8 mouse cellular contexts compared by ENCODE assay signal in genomic region chr2:33487332-33487731, GRCm38 (mm10). TPM values are rescaled to one million over a fixed set of nuclear protein-coding genes. Genes with fewer than 3 reads are reported as not detected.
DNase-seq lines count a peak whose midpoint lies in the region; ATAC-seq lines count a peak whose summit lies in the region.

No protein-coding gene starts in this region.

- DNase-seq in heart, embryonic 10.5 days (ENCODE audit: low spot score): no peak
- DNase-seq in midbrain, embryonic 14.5 days: peak; percentile 55
- no peak for DNase-seq in T-cell, adult 2 months (ENCODE audit: low spot score)
- DNase-seq in Muller cell, postnatal 12 days (ENCODE audit: inconsistent ontology term): no peak
- DNase-seq in spleen, adult 18-20 months: no peak

- no peak overlapping the region for H3K27ac ChIP-seq in heart, embryonic 13.5 days (replicated peaks)
- no peak overlapping the region for H3K27ac ChIP-seq in heart, embryonic 10.5 days
- H3K27ac ChIP-seq in kidney, embryonic 14.5 days (ENCODE audit: low read depth, low read length): no peak overlapping the region
- peak overlapping the region; percentile 49 for H3K27ac ChIP-seq in midbrain, embryonic 14.5 days (replicated peaks; ENCODE audit: low read depth, low read length)

- WGBS in heart, embryonic 13.5 days: 69% methylated on average over 8 of the region's 8 CpGs
- WGBS in heart, embryonic 10.5 days: 67% methylated on average over 8 of the region's 8 CpGs
- WGBS in kidney, embryonic 14.5 days: 78% methylated on average over 8 of the region's 8 CpGs
- 46% methylated on average over 8 of the region's 8 CpGs for WGBS in midbrain, embryonic 14.5 days

- peaks cover 56% of the 10 kb centered on the region for H3K27me3 ChIP-seq in heart, embryonic 13.5 days (replicated peaks)
- H3K27me3 ChIP-seq in heart, embryonic 10.5 days (ENCODE audit: insufficient read depth, poor library complexity, severe bottlenecking): peaks cover 36% of the 10 kb centered on the region
- H3K27me3 ChIP-seq in kidney, embryonic 14.5 days (ENCODE audit: control insufficient read depth, insufficient read depth, low read length): no peaks in the 10 kb centered on the region
- no peaks in the 10 kb centered on the region for H3K27me3 ChIP-seq in midbrain, embryonic 14.5 days (ENCODE audit: control insufficient read depth, insufficient read depth, low read length)

- H3K9ac ChIP-seq in heart, embryonic 13.5 days: peak overlapping the region; percentile 24; the same call in 1 of the 2 replicates
- peak overlapping the region; percentile 19; the same call in 1 of the 2 replicates for H3K9ac ChIP-seq in kidney, embryonic 14.5 days (ENCODE audit: low read depth, low read length)
- no peak overlapping the region; the same call in 1 of the 2 replicates for H3K9ac ChIP-seq in midbrain, embryonic 14.5 days (replicated peaks; ENCODE audit: low read length)

- no peak overlapping the region for H3K4me2 ChIP-seq in heart, embryonic 13.5 days
- no peak overlapping the region for H3K4me2 ChIP-seq in kidney, embryonic 14.5 days (replicated peaks; ENCODE audit: low read depth, low read length)
- H3K4me2 ChIP-seq in midbrain, embryonic 14.5 days (ENCODE audit: low read length): no peak overlapping the region

- no peak overlapping the region for H3K4me3 ChIP-seq in heart, embryonic 13.5 days
- H3K4me3 ChIP-seq in heart, embryonic 10.5 days: no peak overlapping the region
- no peak overlapping the region for H3K4me3 ChIP-seq in kidney, embryonic 14.5 days (ENCODE audit: low read length)
- no peak overlapping the region for H3K4me3 ChIP-seq in midbrain, embryonic 14.5 days (replicated peaks; ENCODE audit: low read depth, low read length)

- no peak for ATAC-seq in heart, embryonic 13.5 days (ENCODE audit: extremely low read depth, insufficient number of reproducible peaks, low FRiP score, low TSS enrichment)
- ATAC-seq in erythroblast, adult 5-6 weeks (replicated peaks; ENCODE audit: low FRiP score, poor library complexity, severe bottlenecking): peak; percentile 14; the same call in 1 of the 2 replicates
- no peak for ATAC-seq in kidney, embryonic 14.5 days (ENCODE audit: low FRiP score, low TSS enrichment)
- ATAC-seq in midbrain, embryonic 14.5 days (ENCODE audit: low FRiP score, low TSS enrichment): no peak; the same call in 1 of the 2 replicates

- no peaks in the 10 kb centered on the region for H3K36me3 ChIP-seq in heart, embryonic 13.5 days
- H3K36me3 ChIP-seq in heart, embryonic 10.5 days: no peaks in the 10 kb centered on the region
- H3K36me3 ChIP-seq in kidney, embryonic 14.5 days (ENCODE audit: control insufficient read depth, insufficient read depth, low read length): no peaks in the 10 kb centered on the region
- H3K36me3 ChIP-seq in midbrain, embryonic 14.5 days (ENCODE audit: control insufficient read depth, insufficient read depth, low read length): no peaks in the 10 kb centered on the region

- no peaks in the 10 kb centered on the region for H3K4me1 ChIP-seq in heart, embryonic 13.5 days
- no peaks in the 10 kb centered on the region for H3K4me1 ChIP-seq in heart, embryonic 10.5 days
- no peaks in the 10 kb centered on the region for H3K4me1 ChIP-seq in kidney, embryonic 14.5 days (ENCODE audit: control insufficient read depth, insufficient read depth, low read length)
- peaks cover 4% of the 10 kb centered on the region; the same call in 1 of the 2 replicates for H3K4me1 ChIP-seq in midbrain, embryonic 14.5 days (ENCODE audit: control insufficient read depth, insufficient read depth, low read length)

- H3K9me3 ChIP-seq in heart, embryonic 13.5 days: no peaks in the 10 kb centered on the region
- no peaks in the 10 kb centered on the region for H3K9me3 ChIP-seq in heart, embryonic 10.5 days
- H3K9me3 ChIP-seq in kidney, embryonic 14.5 days (ENCODE audit: control insufficient read depth, low read length): no peaks in the 10 kb centered on the region
- H3K9me3 ChIP-seq in midbrain, embryonic 14.5 days (ENCODE audit: control insufficient read depth, low read length): no peaks in the 10 kb centered on the region

RNA-seq across cellular contexts. Expression of gene Zbtb43, which starts 19.0 kb away (rescaled TPM):
- 10.3 and 10.5 TPM in 2 replicates for polyA plus RNA-seq in heart, embryonic 13.5 days (2015; fragmentation: Nextera tagmentation; extraction: Ambion mirVana)
- polyA plus RNA-seq in heart, embryonic 10.5 days (2016; fragmentation: Nextera tagmentation; extraction: Ambion mirVana): 12.5 and 15.7 TPM in 2 replicates
- 3.6 and 4.8 TPM in 2 replicates for total RNA-seq in erythroblast, adult 5-6 weeks (2015; ENCODE audit: low replicate concordance)
- 7.8 and 10.2 TPM in 2 replicates for total RNA-seq in erythroblast, adult 5-6 weeks (2017; ENCODE audit: low replicate concordance)
- 11.8 and 25.5 TPM in 2 replicates for polyA plus RNA-seq in kidney, embryonic 14.5 days (2014; fragmentation: Nextera tagmentation; extraction: Ambion mirVana)
- polyA plus RNA-seq in midbrain, embryonic 14.5 days (2014; fragmentation: Nextera tagmentation; extraction: Ambion mirVana): 29.9 and 33.0 TPM in 2 replicates

RNA-seq across cellular contexts. Expression of gene Zbtb34, which starts 56.2 kb away (rescaled TPM):
- polyA plus RNA-seq in heart, embryonic 13.5 days (2015; fragmentation: Nextera tagmentation; extraction: Ambion mirVana): 3.5 TPM in 2 replicates
- polyA plus RNA-seq in heart, embryonic 10.5 days (2016; fragmentation: Nextera tagmentation; extraction: Ambion mirVana): 5.0 and 5.6 TPM in 2 replicates
- 7.1 and 10.6 TPM in 2 replicates for total RNA-seq in erythroblast, adult 5-6 weeks (2015; ENCODE audit: low replicate concordance)
- total RNA-seq in erythroblast, adult 5-6 weeks (2017; ENCODE audit: low replicate concordance): 2.2 and 2.6 TPM in 2 replicates
- 3.5 and 8.1 TPM in 2 replicates for polyA plus RNA-seq in kidney, embryonic 14.5 days (2014; fragmentation: Nextera tagmentation; extraction: Ambion mirVana)
- polyA plus RNA-seq in midbrain, embryonic 14.5 days (2014; fragmentation: Nextera tagmentation; extraction: Ambion mirVana): 5.6 and 9.2 TPM in 2 replicates
